Mouse (Mus musculus) stomach, embryonic 16.5 days (tissue): ENCODE results near the gene Tdp1. TPM values are rescaled to one million over a fixed set of nuclear protein-coding genes. Genes with fewer than 3 reads are reported as not detected.
"Not testable (repeated sequence)": the region's sequence is repeated elsewhere in the genome, so short reads cannot be mapped to it uniquely, and the experiment has no call there.

ENCODE experiments used
- ATAC-seq: fragments of 200-750 bp; cut with Nextera tagmentation; 2 replicates; pipeline ENCODE4 v1.8.0; 2017; ENCODE audit warnings: moderate number of reproducible peaks, moderate TSS enrichment; ENCODE audit not compliant: insufficient read depth, low FRiP score
- H3K27ac ChIP-seq: fragments of 300-500 bp; sonication (generic); 2 replicates; pipeline ENCODE4 v1.5.1; 2014; ENCODE audit warnings: low read length
- H3K27me3 ChIP-seq: fragments of 300-500 bp; sonication (generic); 2 replicates; pipeline ENCODE4 v1.6.1; 2014; ENCODE audit warnings: low read length, control low read depth, mixed read lengths; ENCODE audit not compliant: control insufficient read depth, insufficient read depth
- H3K36me3 ChIP-seq: fragments of 300-500 bp; sonication (generic); 2 replicates; pipeline ENCODE4 v1.6.1; 2014; ENCODE audit warnings: low read length; ENCODE audit not compliant: control insufficient read depth, insufficient read depth
- H3K4me1 ChIP-seq: fragments of 300-500 bp; sonication (generic); 2 replicates; pipeline ENCODE4 v1.6.1; 2014; ENCODE audit warnings: low read length, control low read depth, mixed read lengths; ENCODE audit not compliant: control insufficient read depth, insufficient read depth
- H3K4me2 ChIP-seq: fragments of 300-500 bp; sonication (generic); 2 replicates; pipeline ENCODE4 v1.6.1; 2014; ENCODE audit warnings: low read depth, low read length, mixed read lengths
- H3K4me3 ChIP-seq: fragments of 300-500 bp; sonication (generic); replicated peaks from 2 replicates; pipeline ENCODE4 v1.5.1; 2014; ENCODE audit warnings: mild to moderate bottlenecking, low read length
- H3K9ac ChIP-seq: fragments of 300-500 bp; sonication (generic); 2 replicates; pipeline ENCODE4 v1.6.1; 2014; ENCODE audit warnings: low read length
- H3K9me3 ChIP-seq: fragments of 300-500 bp; sonication (generic); replicated peaks from 2 replicates; pipeline ENCODE4 v1.6.1; 2016; ENCODE audit warnings: low read length, control low read depth; ENCODE audit not compliant: control insufficient read depth
- WGBS: fragments of 180-500 bp; shearing (Covaris S2); extraction: QIAGEN DNeasy Blood & Tissue Kit; methylation state at CpG from one replicate; pipeline ENCODE4 v1.1.7; 2014; 5-methylcytosine and 5-hydroxymethylcytosine counted together
- polyA plus RNA-seq: library from polyadenylated mRNA; unstranded; fragments of >200 nt; fragmentation: Nextera tagmentation; extraction: Ambion mirVana; gene quantifications from 2 replicates; pipeline ENCODE4 v1.2.1, GENCODE M21; 2015

Gene Tdp1
- polyA plus RNA-seq, 1 experiment from 2014 or later, result 45.4 TPM

DNA sequence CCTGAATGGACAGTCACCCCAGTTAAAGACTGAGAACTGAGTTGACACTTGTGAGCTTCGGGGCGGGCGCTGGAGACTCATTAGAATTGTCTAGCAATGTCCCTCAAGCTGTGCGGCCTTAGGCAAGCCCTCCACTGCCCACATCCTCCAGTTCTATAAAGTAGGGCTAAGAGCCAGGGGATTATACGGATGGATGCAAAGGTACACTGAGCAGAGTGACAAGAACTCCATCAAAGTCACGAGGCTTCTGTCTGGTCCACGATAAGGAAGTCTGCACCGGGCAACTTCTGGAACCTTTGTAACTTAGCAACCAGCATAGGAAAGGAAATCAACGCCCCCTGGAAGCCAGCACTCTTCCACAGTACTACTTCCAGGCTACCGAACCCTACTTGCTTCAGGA is 75.6 kb downstream of the Tdp1 start:
- 37% methylated on average over 10 of the region's 10 CpGs for WGBS
- no peak overlapping the region for H3K4me2 ChIP-seq
- no peaks in the 10 kb centered on the region for H3K9me3 ChIP-seq
- H3K27me3 ChIP-seq, result peaks cover 22% of the 10 kb centered on the region
- H3K36me3 ChIP-seq, result no peaks in the 10 kb centered on the region
- H3K4me3 ChIP-seq, result no peak overlapping the region
- peaks cover 7% of the 10 kb centered on the region for H3K4me1 ChIP-seq
- no peak overlapping the region for H3K27ac ChIP-seq
- no peak for ATAC-seq
- H3K9ac ChIP-seq, result no peak overlapping the region

DNA sequence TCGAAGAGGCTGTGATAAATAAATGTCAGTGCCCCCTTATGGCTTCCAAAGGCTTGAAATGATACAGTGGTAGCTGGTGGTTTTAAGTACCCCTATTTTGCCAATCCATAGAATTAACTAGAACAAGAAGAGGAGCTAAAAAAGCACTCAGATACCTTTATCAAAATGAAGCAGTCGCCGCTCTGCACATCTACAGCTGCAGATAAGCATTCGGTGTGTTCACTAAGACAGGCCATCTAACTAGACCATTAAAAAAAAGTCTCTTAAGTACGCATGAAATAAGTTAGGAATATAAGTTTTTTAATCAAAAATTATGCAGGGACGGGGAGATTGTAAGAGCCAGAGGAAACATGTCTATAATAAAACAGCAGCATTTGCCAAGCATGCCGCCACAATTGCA is 76.4 kb downstream of the Tdp1 start:
- WGBS, result 83% methylated on average over 7 of the region's 7 CpGs
- H3K4me3 ChIP-seq, result no peak overlapping the region
- no peaks in the 10 kb centered on the region for H3K9me3 ChIP-seq
- no peak overlapping the region for H3K27ac ChIP-seq
- H3K4me2 ChIP-seq, result no peak overlapping the region
- H3K4me1 ChIP-seq, result peaks cover 15% of the 10 kb centered on the region
- no peak overlapping the region for H3K9ac ChIP-seq
- no peaks in the 10 kb centered on the region for H3K36me3 ChIP-seq
- ATAC-seq, result no peak
- H3K27me3 ChIP-seq, result peaks cover 29% of the 10 kb centered on the region

DNA sequence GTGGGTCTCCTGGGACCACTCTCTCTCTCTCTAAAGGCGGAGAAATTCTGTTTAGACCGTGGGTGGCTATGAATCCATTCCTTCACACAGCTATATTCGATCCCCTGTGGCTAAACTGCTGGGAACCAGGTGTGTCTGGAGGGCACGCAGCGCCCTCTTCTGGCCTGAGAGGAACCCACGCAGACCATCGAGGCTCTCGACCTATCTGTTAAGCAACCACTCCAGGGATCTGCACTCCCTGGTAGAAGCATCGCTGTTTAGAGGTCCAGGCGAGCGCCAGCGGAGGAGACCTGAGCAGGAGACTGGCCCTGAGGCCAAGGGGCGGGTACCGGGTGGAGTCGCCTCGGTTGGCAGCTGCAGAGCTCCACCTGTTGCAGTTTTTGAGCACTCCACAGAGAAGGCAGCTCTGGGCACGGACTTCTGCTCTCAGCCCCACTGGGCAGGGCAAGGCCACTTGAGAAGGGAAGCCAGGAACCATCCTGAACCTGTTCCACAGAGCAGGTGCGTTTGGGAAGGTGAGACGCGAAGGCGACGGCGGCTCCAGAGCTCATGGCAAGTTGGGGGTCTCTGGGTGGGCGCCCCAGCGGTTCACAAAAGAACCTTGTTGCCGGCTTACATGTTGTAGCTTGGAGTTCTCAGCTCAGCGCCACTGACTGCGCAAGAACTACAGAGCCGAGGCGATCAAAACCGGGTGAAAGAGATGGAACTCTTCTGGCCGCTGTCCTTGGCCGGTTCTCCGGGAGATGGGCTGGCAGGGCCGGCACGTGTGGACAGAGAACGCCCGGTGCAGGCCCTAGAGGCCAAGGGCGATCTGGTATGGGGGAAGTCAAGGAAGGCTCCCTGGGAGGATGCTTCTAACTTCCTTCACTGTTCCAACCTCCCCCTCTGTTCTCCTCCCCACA is 80.2 kb downstream of the Tdp1 start, which contains the start of gene Kcnk13:
Gene Kcnk13 (plus strand): TSS at position 199 of the 902 bp plus-strand sequence.
- WGBS, result 2% methylated on average over 39 of the region's 39 CpGs
- ATAC-seq, result peak; percentile 57; the same call in 1 of the 2 replicates
- Histone ChIP-seq H3K9ac (peak within 1 kb of the TSS; percentile 57), H3K4me3 (peak within 1 kb of the TSS; percentile 50), H3K4me2 (peak within 1 kb of the TSS; percentile 89), H3K27ac (no peak within 1 kb of the TSS), H3K36me3 (no peaks in the 10 kb centered on the region), H3K4me1 (peaks cover 27% of the 10 kb centered on the region), H3K9me3 (no peaks in the 10 kb centered on the region), H3K27me3 (peaks cover 65% of the 10 kb centered on the region)

DNA sequence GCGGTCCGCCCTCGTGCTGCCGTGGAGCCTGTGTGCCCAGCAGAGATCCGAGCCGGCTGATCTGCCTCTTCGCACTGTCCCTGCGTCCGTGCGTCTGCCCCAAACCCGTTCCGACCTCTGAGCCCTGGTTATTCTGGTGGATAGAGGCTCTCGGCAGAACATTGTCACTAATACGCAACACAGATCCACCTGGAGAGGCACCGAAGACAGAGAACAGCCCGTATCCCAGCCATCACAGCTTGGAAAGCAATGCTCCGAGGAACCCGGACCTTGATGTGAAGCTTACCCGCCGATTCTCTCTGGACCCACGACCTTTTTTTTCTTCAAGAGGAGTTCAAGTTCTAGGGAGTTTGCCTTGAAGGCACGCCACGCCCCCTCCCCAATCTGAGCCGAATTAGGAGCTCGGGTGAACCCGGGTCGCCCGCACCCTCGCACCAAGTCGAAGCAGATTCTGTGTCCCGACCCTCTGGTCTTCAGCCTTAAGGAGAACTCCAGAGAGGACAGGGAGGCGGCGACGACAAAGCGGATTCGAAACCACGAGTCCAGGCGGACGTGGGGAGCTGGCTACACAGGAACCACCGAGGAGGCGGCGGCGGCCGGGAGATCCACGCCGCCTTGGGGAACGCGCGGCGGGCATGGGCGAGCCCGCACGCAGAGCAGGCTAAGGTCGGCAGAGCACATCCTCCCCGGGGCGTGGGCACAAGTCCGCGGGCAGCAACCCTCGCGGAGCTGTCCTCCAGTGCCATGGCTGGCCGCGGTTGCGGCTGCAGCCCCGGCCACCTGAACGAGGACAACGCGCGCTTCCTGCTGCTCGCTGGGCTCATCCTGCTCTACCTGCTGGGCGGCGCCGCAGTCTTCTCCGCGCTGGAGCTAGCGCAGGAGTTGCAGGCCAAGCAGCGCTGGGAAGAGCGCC is 81.1 kb downstream of the Tdp1 start:
- Histone ChIP-seq H3K27me3 (peaks cover 63% of the 10 kb centered on the region), H3K9me3 (no peaks in the 10 kb centered on the region), H3K36me3 (no peaks in the 10 kb centered on the region), H3K4me1 (peaks cover 27% of the 10 kb centered on the region), H3K4me2 (peak overlapping the region; percentile 89), H3K4me3 (peak overlapping the region; percentile 50), H3K9ac (peak overlapping the region; percentile 57), H3K27ac (no peak overlapping the region)
- peak; percentile 37; the same call in 1 of the 2 replicates for ATAC-seq
- under 1% methylated on average over 77 of the region's 77 CpGs for WGBS

DNA sequence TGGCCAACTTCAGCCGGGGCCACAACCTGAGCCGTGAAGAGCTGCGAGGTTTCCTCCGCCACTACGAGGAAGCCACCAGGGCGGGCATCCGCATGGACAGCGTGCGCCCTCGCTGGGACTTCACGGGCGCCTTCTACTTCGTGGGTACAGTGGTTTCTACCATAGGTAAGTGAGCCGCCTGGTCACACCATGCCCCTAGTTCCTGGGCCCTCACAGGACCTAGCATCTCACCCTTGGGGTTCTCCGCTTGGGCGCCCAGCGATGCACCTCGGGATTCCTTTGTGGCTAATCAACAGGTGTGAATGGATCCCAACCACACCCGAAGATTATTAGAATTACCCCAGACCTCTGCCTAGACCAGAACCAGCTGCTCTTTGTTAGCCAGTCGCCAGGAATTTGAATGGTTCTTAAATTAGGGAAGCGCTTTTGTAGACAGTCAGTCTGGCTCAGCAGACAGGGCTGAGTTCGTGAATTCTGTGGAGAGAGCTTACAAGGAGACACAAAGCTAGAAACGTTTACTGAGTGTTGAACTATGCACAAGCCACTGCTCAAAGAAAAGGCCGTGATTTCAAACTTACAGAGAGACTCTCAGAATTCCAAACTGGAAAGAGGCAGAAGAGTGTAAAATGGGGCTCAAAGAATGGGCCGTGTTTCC is 81.9 kb downstream of the Tdp1 start:
- Histone ChIP-seq H3K4me3 (peak overlapping the region; percentile 50), H3K27ac (no peak overlapping the region), H3K9ac (peak overlapping the region; percentile 57), H3K4me1 (peaks cover 27% of the 10 kb centered on the region), H3K27me3 (peaks cover 61% of the 10 kb centered on the region), H3K4me2 (peak overlapping the region; percentile 89), H3K36me3 (no peaks in the 10 kb centered on the region), H3K9me3 (no peaks in the 10 kb centered on the region)
- WGBS, result 5% methylated on average over 25 of the region's 25 CpGs
- no peak; the same call in 1 of the 2 replicates for ATAC-seq

GRCm38 (mm10) chr12:99966881-99967363 is 82.6 kb downstream of the Tdp1 start:
- H3K27me3 ChIP-seq, result peaks cover 61% of the 10 kb centered on the region
- H3K27ac ChIP-seq, result no peak overlapping the region
- no peaks in the 10 kb centered on the region for H3K36me3 ChIP-seq
- WGBS, result 9% methylated on average over 12 of the region's 12 CpGs
- H3K4me1 ChIP-seq, result peaks cover 27% of the 10 kb centered on the region
- ATAC-seq, result no peak; the same call in 1 of the 2 replicates
- no peaks in the 10 kb centered on the region for H3K9me3 ChIP-seq
- no peak overlapping the region for H3K4me3 ChIP-seq
- no peak overlapping the region for H3K4me2 ChIP-seq
- H3K9ac ChIP-seq, result no peak overlapping the region

- Histone ChIP-seq H3K4me3 (no peak overlapping the region), H3K4me2 (no peak overlapping the region), H3K27me3 (peaks cover 44% of the 10 kb centered on the region), H3K9ac (no peak overlapping the region), H3K4me1 (peaks cover 20% of the 10 kb centered on the region), H3K27ac (no peak overlapping the region), H3K9me3 (no peaks in the 10 kb centered on the region; the same call in 1 of the 2 replicates), H3K36me3 (no peaks in the 10 kb centered on the region)
- WGBS, result 63% methylated on average over 4 of the region's 4 CpGs
- no peak for ATAC-seq
Measured at GRCm38 (mm10) chr12:99969906-99970305, 85.6 kb downstream of the Tdp1 start.

GRCm38 (mm10) chr12:99971205-99971894 is 87.0 kb downstream of the Tdp1 start:
- not testable (repeated sequence) for H3K27ac ChIP-seq
- H3K27me3 ChIP-seq, result peaks cover 30% of the 10 kb centered on the region
- 69% methylated on average over 7 of the region's 7 CpGs for WGBS

More at GRCm38 (mm10) chr12:99971205-99971894, 87.0 kb downstream of the Tdp1 start:
- not testable (repeated sequence) for H3K9ac ChIP-seq, H3K4me1 ChIP-seq, H3K36me3 ChIP-seq, H3K4me2 ChIP-seq, H3K9me3 ChIP-seq, ATAC-seq, H3K4me3 ChIP-seq
